Mouse (Mus musculus) cerebellum, adult 11 months (tissue): ENCODE results near the gene Oxct1.

Experiments
- DNase-seq: peaks from one replicate; pipeline ENCODE4 v3.0.0; 2022

Oxct1 gene

DNA sequence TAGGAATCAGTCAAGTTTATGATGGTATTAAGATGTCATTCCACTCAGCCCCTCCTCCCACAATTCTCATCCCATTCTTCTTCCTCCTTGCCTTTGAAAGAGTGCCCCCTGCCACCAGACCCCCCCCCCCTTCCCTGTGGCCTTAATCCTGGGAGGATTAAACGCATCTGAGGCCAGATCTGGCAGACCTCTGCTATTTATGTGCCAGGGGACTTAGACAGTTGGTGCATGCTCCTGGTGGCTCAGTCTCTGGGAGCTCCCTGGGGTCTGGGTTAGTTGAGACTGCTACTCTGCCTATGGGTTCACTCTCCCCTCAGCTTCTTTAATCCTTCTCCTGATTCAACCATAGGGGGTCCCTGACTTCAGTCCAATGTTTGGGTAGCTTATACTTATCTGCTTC lies 112.3 kb downstream of the Oxct1 start:
- DNase-seq: no peak

DNA sequence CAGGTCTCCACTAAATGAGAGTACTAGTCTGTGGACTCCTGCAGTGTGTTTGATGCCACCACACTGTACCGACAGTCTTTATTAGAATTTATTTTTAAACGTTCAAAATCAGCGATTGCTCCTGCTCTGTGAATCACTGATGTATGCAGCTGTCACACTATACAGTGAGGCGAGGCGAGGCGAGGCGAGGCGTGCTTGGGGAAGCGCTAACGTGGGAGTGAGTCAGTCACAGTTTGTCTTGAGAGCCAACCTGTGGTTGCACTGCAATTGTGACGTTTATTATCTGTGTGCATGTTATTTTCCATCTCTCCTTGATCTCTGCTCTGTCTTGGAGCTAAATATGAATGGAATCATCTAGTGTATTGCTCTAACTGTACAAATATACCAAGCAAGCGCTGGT lies 113.3 kb downstream of the Oxct1 start:
- DNase-seq: no peak

- no peak for DNase-seq
Observed at GRCm38 (mm10) chr15:4145352-4145751, 119.2 kb downstream of the Oxct1 start.

DNA sequence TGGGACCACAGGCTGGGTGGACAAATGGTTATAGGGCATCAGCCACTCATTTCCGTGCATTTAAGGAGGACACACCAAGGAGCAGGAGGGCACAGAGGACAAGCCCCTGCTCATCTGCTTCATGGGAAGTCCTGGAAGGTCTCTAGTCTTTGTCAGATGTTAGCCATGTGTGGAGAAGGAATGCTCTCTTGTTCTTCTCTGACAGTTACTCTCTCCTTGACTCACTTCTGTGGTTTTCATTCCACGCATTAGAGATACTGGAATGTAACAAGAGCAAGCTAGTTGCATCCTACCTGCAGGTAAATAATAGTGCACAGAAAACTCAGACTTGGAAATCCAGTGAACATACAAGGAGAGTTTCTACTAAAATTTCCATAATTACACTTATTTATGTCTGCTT lies 121.5 kb downstream of the Oxct1 start:
- no peak for DNase-seq

GRCm38 (mm10) chr15:4148649-4149389 lies 122.6 kb downstream of the Oxct1 start:
- DNase-seq: no peak

DNA sequence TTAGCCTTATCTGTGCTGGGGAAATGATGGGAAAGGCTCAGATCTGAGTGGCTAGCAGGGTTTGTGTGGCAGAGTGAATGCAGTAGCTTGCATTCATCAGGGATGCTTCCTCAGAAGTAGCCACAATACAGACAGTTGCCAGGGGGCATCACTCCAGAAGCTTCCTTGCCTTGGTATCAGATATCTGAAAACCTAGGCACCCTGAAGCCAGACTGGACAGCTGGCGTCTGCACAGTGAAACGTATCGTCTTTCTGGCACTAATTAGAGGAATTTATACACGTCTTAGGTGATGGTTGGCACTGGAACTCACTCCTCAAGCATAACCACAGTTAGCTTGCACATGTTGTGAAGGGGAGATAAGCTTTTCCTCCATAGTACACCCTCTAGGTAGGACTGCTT lies 128.5 kb downstream of the Oxct1 start:
- no peak for DNase-seq

DNA sequence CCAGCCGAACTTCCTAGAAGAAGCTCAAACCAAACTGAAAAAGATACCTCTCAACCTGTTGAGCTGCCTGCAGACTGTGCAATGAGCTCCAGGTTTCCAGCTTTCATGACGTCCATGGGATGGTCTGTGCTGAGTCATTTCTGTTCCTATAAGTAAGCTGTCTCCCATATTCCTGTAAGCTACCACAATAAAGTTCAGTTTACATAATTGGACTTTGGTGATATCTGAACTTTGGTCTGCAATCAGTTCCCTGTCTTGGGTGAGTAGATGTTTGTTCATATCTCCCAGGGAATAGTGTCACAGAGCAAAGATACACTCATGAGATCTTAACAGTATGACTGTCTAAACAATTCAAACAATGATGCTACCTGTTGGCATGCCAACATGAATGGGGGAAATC lies 141.8 kb downstream of the Oxct1 start:
- no peak for DNase-seq

- no peak for DNase-seq
Observed at GRCm38 (mm10) chr15:4171600-4171999, 145.4 kb downstream of the Oxct1 start.

DNA sequence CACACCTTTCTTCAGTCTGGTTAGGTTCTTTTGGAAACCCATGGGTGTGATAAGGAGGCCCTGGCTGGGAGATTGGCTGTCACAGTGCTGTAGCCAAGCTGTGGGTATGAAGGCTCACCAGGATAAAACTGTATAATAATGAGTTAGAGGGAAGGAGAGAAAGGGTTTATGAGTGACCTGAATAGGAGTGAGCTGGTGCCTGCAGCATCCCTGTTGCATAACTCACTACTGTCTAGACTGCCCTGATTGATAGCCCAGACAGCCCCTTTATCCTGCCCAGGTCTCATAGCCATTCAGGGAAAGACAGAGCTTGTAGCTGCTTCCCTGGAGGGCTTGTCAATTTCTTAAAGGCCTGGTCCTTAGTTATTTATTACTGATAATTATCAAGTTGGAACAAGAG lies 171.7 kb downstream of the Oxct1 start:
- no peak for DNase-seq
